Mouse (Mus musculus) intestine, embryonic 15.5 days (tissue): ENCODE data around the gene Trappc12. TPM values are rescaled to one million over a fixed set of nuclear protein-coding genes. Genes with fewer than 3 reads are reported as not detected.

Experiments used
- ATAC-seq: fragments of 200-750 bp; cut with Nextera tagmentation; 2 replicates; pipeline ENCODE4 v1.8.0; 2017; ENCODE audit warnings: moderate TSS enrichment, moderate library complexity
- H3K27ac ChIP-seq: fragments of 300-500 bp; sonication (generic); 2 replicates; pipeline ENCODE4 v1.5.1; 2015; ENCODE audit warnings: mild to moderate bottlenecking, inconsistent platforms
- H3K27me3 ChIP-seq: fragments of 300-500 bp; sonication (generic); replicated peaks from 2 replicates; pipeline ENCODE4 v1.6.1; 2015; ENCODE audit warnings: inconsistent platforms
- H3K36me3 ChIP-seq: fragments of 300-500 bp; sonication (generic); 2 replicates; pipeline ENCODE4 v1.6.1; 2015; ENCODE audit warnings: inconsistent platforms
- H3K4me1 ChIP-seq: fragments of 300-500 bp; sonication (generic); replicated peaks from 2 replicates; pipeline ENCODE4 v1.6.1; 2015; ENCODE audit warnings: inconsistent platforms
- H3K4me2 ChIP-seq: fragments of 300-500 bp; sonication (generic); replicated peaks from 2 replicates; pipeline ENCODE4 v1.6.1; 2015; ENCODE audit warnings: mild to moderate bottlenecking, inconsistent platforms
- H3K4me3 ChIP-seq: fragments of 300-500 bp; sonication (generic); replicated peaks from 2 replicates; pipeline ENCODE4 v1.5.1; 2015; ENCODE audit warnings: inconsistent platforms
- H3K9ac ChIP-seq: fragments of 300-500 bp; sonication (generic); 2 replicates; pipeline ENCODE4 v1.6.1; 2015; ENCODE audit warnings: inconsistent platforms
- H3K9me3 ChIP-seq: fragments of 300-500 bp; sonication (generic); 2 replicates; pipeline ENCODE4 v1.6.1; 2016; ENCODE audit warnings: inconsistent platforms
- WGBS: fragments of 180-500 bp; shearing (Covaris S2); methylation state at CpG from one replicate; pipeline ENCODE4 v1.1.7; 2015; 5-methylcytosine and 5-hydroxymethylcytosine counted together
- polyA plus RNA-seq: library from polyadenylated mRNA; unstranded; fragments of >200 nt; fragmentation: Nextera tagmentation; extraction: Ambion mirVana; gene quantifications from 2 replicates; pipeline ENCODE4 v1.2.1, GENCODE M21; 2015

Trappc12 gene
- polyA plus RNA-seq, 1 experiment from 2014 or later, result 34.6 TPM

DNA sequence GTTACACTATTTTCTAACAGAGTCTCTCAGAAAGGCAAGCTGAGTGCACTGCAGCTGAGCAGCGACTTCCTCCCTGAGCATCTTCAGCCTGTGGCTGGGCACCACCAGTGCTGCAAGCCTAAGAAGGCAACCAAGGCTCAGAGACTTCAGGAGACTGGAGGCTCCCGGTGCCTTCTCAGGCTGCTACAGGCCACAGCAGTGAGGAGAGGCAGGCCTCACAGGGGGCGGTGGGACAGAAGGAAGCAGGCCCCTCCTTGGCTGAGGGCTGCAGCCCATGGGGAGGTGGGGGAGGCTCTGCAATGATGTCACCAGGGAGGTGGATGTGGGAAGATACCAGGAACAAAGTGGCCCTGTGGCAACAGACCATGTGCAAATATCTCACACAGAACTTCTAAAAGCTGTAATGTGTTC, 50.2 kb downstream of the Trappc12 start:
- Histone ChIP-seq H3K27ac (no peak overlapping the region), H3K9me3 (no peaks in the 10 kb centered on the region), H3K9ac (no peak overlapping the region), H3K4me2 (no peak overlapping the region), H3K4me3 (no peak overlapping the region), H3K4me1 (peaks cover 9% of the 10 kb centered on the region; the same call in 1 of the 2 replicates), H3K27me3 (no peaks in the 10 kb centered on the region), H3K36me3 (no peaks in the 10 kb centered on the region; the same call in none of the 2 replicates)
- 34% methylated on average over 3 of the region's 3 CpGs for WGBS
- 0 out of 2 replicates have a peak, but pooled peaks have one; percentile 34 for ATAC-seq

DNA sequence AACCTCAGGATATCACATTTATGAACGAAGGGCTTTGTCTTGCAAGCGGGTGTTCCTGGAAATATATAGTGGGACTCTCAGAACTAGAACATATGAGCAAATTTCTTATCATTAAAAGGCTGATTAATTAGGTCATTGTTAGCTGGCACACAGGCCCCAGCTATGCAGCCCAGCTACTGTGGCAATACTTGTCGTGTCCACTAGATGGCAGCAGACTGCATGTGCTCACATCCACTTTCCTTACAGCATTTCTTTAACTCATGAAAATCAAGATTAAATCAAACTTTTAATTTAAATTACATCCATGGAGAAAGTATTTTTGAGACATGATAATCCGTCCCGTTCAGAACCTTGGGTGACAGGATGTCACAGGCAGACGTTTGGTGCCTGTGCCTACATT, 50.6 kb downstream of the Trappc12 start:
- WGBS, result 7% methylated on average over 6 of the region's 6 CpGs
- H3K4me3 ChIP-seq, result no peak overlapping the region
- H3K27me3 ChIP-seq, result no peaks in the 10 kb centered on the region
- ATAC-seq, result peak; percentile 45; the same call in 1 of the 2 replicates
- no peaks in the 10 kb centered on the region for H3K9me3 ChIP-seq
- H3K27ac ChIP-seq, result no peak overlapping the region
- H3K4me2 ChIP-seq, result no peak overlapping the region
- H3K9ac ChIP-seq, result no peak overlapping the region
- H3K4me1 ChIP-seq, result peaks cover 9% of the 10 kb centered on the region; the same call in 1 of the 2 replicates
- H3K36me3 ChIP-seq, result no peaks in the 10 kb centered on the region; the same call in none of the 2 replicates

DNA sequence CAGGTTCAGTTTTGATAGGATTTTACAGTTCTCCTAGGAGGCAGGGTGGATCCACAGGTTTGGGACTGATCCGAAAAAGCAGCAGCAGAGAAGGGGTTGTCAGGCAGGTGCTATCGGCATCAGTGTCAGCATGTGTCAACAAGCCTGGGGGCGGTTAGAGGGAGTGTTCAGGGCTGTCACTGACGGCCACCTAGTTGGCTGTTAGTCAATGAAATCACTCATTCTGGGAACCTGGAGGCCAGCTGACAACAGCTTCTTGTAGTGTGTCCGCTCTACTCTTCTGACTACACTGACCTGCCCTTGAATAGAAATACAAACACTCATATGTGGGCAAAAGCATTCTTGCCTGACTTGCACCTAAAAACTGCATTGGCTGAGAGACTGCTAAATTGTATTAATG, 51.2 kb downstream of the Trappc12 start:
- 68% methylated on average over 5 of the region's 5 CpGs for WGBS
- Histone ChIP-seq H3K9me3 (no peaks in the 10 kb centered on the region), H3K4me3 (no peak overlapping the region), H3K27me3 (no peaks in the 10 kb centered on the region), H3K4me1 (peaks cover 9% of the 10 kb centered on the region; the same call in 1 of the 2 replicates), H3K4me2 (no peak overlapping the region), H3K36me3 (no peaks in the 10 kb centered on the region; the same call in none of the 2 replicates), H3K27ac (no peak overlapping the region), H3K9ac (no peak overlapping the region)
- ATAC-seq, result no peak

DNA sequence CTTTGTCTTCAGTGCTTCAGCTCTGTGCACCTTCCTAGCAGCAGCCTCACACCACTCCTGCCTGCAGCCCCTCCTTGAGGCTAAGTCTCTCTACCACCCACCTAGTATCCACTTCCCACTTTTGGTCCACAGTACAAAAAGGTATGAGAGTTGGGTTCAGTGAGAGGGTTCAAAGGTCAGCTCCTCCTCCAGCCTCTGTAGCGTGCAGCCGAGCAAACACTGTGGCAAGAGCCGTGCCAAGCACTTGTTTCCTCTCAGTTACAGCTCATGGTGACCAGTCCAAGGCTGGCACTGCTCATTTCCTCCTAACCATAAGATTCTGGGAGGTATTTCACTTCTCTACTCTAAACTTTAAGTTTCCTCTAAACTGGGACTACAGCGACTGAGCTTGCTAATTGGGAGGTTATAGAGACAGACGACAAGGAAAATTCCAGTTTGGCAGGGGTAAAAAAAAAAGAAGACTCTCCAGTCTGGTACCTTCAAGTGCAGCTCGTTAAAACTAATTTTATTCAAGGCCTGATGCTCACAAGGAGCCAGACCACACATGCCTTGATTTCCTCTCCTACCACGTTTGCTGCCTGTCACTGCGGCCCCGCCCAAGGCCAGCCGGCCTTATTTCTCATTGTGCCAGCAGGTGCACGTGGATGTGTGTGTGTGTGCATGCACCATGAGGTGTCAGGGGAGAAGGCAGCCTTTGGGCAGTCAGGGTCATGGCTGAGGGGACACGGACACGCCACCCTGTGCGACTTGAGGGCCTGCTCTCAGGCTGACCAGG, 52.3 kb downstream of the Trappc12 start:
- WGBS, result 68% methylated on average over 14 of the region's 14 CpGs
- H3K9me3 ChIP-seq, result no peaks in the 10 kb centered on the region
- H3K4me3 ChIP-seq, result no peak overlapping the region
- H3K36me3 ChIP-seq, result no peaks in the 10 kb centered on the region; the same call in none of the 2 replicates
- no peak overlapping the region for H3K4me2 ChIP-seq
- peak; percentile 39 for ATAC-seq
- peaks cover 9% of the 10 kb centered on the region; the same call in 1 of the 2 replicates for H3K4me1 ChIP-seq
- H3K27me3 ChIP-seq, result no peaks in the 10 kb centered on the region
- no peak overlapping the region for H3K9ac ChIP-seq
- no peak overlapping the region for H3K27ac ChIP-seq

DNA sequence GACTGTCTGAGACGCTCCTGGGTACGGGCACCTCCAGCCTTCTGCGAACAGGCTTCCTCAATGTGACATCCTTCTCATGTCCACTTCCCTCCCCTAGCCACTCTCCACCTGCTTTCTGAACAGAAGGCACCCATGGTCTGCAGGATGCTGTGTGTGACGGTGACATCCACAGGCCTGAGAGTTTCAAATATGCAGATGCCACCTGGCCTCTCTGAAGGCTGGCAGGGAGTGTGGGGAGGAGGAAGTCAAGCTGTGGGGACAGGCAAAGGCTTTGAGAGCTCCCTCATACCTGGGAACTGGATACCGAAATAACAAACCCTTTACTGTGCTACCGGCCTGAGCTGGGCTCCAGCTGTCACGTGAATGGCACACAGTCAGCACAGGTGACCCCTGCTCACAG, 55.5 kb downstream of the Trappc12 start:
- Histone ChIP-seq H3K27me3 (no peaks in the 10 kb centered on the region), H3K4me1 (peaks cover 6% of the 10 kb centered on the region; the same call in 1 of the 2 replicates), H3K4me2 (no peak overlapping the region), H3K36me3 (peaks cover 15% of the 10 kb centered on the region; the same call in 1 of the 2 replicates), H3K9ac (no peak overlapping the region), H3K27ac (no peak overlapping the region), H3K9me3 (no peaks in the 10 kb centered on the region), H3K4me3 (no peak overlapping the region)
- WGBS, result 89% methylated on average over 7 of the region's 7 CpGs
- ATAC-seq, result no peak

DNA sequence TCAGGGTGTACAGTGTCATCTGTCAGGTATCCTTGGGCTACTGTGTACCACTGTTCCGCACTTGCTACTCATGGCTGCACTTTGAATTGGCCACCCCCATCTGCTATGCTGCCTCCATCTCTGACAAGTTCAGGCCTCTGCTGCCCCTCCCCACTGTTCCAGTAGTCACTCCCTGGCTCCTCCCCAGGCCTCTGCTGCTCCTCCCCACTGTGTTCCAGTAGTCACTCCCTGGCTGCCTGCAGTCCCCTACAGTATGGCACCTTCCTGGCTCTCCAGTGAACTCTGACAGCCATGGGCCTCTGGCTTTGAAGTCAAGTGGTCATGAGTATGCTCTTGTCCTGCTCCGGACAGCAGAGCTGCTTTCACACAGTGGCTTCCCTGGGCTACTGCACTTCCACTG, 56.0 kb downstream of the Trappc12 start:
- 78% methylated on average over 2 of the region's 2 CpGs for WGBS
- Histone ChIP-seq H3K36me3 (peaks cover 19% of the 10 kb centered on the region; the same call in 1 of the 2 replicates), H3K4me3 (no peak overlapping the region), H3K27me3 (no peaks in the 10 kb centered on the region), H3K9ac (no peak overlapping the region), H3K9me3 (no peaks in the 10 kb centered on the region), H3K4me2 (no peak overlapping the region), H3K4me1 (peaks cover 6% of the 10 kb centered on the region; the same call in 1 of the 2 replicates), H3K27ac (no peak overlapping the region)
- ATAC-seq, result no peak

DNA sequence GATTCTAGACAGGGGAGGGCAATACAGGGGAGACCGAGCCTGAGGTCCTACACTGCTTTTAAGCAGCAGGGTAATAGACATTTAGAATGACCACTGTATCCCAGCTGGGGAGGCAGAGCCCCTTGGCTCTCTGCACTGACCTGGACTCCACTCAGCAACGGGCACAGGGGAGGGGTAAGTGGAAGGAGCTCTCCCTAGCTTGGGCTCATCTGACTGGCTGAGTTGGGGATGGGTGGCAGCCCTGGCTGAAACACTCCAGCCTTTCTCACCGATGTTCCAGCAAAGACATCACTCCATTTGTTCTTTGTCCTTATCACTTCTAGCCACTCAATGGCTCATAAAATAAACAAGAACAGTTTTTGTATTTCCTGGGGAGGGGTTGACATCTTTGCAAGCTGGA, 56.5 kb downstream of the Trappc12 start:
- Histone ChIP-seq H3K4me2 (no peak overlapping the region), H3K27ac (no peak overlapping the region), H3K27me3 (no peaks in the 10 kb centered on the region), H3K9me3 (no peaks in the 10 kb centered on the region), H3K4me3 (no peak overlapping the region), H3K36me3 (peaks cover 23% of the 10 kb centered on the region; the same call in 1 of the 2 replicates), H3K9ac (no peak overlapping the region), H3K4me1 (peaks cover 6% of the 10 kb centered on the region; the same call in 1 of the 2 replicates)
- 58% methylated on average over 3 of the region's 3 CpGs for WGBS
- no peak for ATAC-seq

DNA sequence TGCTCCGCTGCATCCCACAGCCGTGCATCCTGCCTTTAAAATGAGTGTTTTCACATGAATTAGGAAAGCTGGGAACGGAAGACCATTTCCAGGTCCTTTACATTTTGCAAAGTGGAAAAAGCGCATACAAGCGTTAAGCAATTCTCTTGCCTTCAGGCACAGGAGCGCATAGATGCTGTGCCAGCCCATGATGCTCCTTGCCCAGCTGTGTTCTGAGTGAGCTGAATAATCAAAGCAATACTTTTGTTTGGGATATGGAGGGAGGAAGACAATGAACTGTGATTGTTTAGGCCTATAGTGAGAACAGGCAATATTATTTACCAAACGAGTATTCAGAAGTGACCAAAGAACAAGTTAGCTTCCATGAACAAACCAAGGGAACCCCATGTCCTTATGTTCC, 59.5 kb downstream of the Trappc12 start:
- no peak overlapping the region for H3K4me2 ChIP-seq
- no peaks in the 10 kb centered on the region for H3K27me3 ChIP-seq
- H3K4me3 ChIP-seq, result no peak overlapping the region
- 94% methylated on average over 7 of the region's 7 CpGs for WGBS
- H3K9me3 ChIP-seq, result no peaks in the 10 kb centered on the region
- peaks cover 23% of the 10 kb centered on the region; the same call in 1 of the 2 replicates for H3K36me3 ChIP-seq
- H3K27ac ChIP-seq, result no peak overlapping the region
- H3K4me1 ChIP-seq, result 0 out of 2 replicates have a peak, but pooled peaks cover 5% of the 10 kb centered on the region
- H3K9ac ChIP-seq, result no peak overlapping the region
- ATAC-seq, result no peak

DNA sequence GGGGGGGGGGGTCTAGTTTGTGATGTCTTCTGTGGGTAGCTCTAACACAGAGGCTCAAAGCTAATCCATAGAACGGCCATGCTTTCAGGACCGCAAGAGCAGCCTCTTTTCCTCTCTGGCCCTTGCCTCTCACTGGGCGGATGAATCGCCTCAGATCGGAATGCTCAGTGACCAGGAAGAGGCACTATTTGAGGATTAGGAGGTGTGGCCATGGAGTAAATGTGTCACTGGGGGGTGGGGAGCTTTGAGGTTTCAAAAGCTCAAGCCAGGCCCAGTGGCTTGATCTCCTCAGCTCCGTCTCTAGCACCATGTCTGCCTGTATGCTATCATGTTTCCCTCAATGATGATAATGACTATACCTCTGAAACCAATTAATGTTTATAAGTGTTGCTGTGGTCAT, 61.3 kb downstream of the Trappc12 start:
- Histone ChIP-seq H3K36me3 (peaks cover 23% of the 10 kb centered on the region; the same call in 1 of the 2 replicates), H3K4me2 (no peak overlapping the region), H3K4me1 (0 out of 2 replicates have a peak, but pooled peaks cover 6% of the 10 kb centered on the region), H3K27me3 (no peaks in the 10 kb centered on the region), H3K4me3 (no peak overlapping the region), H3K9ac (no peak overlapping the region), H3K27ac (no peak overlapping the region), H3K9me3 (no peaks in the 10 kb centered on the region)
- WGBS, result 83% methylated on average over 6 of the region's 6 CpGs
- no peak for ATAC-seq

DNA sequence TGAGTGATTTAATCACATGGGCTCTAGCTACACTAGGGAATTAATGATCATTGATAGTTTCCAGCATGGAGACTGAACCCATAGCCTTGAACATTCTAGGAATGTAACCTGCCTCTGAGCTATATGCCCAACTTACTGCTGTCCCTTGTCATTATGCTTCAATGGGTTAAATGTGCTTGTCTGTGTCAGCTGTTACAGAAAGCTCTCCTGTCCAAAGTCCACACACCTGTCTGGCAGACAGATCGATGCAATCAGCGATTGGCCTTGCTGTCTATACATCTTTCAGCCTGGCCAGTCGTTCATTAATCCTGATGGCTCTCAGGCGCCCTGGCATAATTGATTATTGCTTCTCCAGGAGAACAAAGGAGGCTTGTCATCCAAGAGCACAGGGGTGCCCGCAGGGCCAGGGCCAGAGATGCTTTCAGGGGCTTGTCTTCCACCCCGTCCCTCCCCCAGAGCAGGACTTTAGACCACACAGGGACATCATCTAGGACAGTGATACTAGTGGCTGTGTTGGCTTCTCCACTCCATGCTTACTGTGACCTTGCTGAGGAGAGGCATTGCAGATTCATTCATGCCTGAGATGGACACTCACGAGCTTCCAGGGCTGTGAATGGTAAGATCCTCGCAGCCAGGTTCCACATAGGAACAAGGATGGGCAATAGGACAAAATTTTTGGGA, 63.9 kb downstream of the Trappc12 start:
- H3K36me3 ChIP-seq, result peaks cover 16% of the 10 kb centered on the region; the same call in 1 of the 2 replicates

DNA sequence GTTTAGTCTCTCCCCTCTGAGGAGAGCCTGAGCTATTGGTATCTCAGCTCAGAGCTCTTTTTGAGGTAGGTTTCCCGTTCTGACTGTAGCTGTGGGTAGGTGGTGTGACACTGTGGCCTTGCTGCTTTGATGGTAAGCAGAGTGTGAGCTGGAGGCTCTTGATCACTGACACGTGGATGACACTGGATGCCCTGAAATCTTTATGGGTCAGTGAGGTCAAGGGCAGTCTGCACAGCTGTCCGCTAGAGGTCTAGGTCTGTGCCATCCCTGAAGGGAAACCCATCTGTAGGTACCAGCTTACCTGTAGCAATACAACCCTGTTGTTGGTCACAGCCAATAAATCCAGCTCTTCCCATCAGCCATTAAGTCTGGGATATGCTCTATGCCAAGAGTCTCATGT, 64.5 kb downstream of the Trappc12 start:
- H3K27ac ChIP-seq, result no peak overlapping the region
- H3K4me1 ChIP-seq, result 0 out of 2 replicates have a peak, but pooled peaks cover 6% of the 10 kb centered on the region
- H3K4me2 ChIP-seq, result no peak overlapping the region
- peak; percentile 14; the same call in 1 of the 2 replicates for ATAC-seq
- peaks cover 10% of the 10 kb centered on the region; the same call in 1 of the 2 replicates for H3K36me3 ChIP-seq
- no peaks in the 10 kb centered on the region for H3K9me3 ChIP-seq
- no peak overlapping the region for H3K4me3 ChIP-seq
- no peak overlapping the region for H3K9ac ChIP-seq
- 69% methylated on average over 3 of the region's 3 CpGs for WGBS
- no peaks in the 10 kb centered on the region for H3K27me3 ChIP-seq

More for the DNA sequence above, 63.9 kb downstream of the Trappc12 start:
- no peak overlapping the region for H3K4me2 ChIP-seq
- H3K27ac ChIP-seq, result no peak overlapping the region
- 61% methylated on average over 8 of the region's 8 CpGs for WGBS
- ATAC-seq, result peak; percentile 48
- no peaks in the 10 kb centered on the region for H3K27me3 ChIP-seq
- no peaks in the 10 kb centered on the region for H3K9me3 ChIP-seq
- no peak overlapping the region for H3K4me3 ChIP-seq
- H3K9ac ChIP-seq, result no peak overlapping the region
- 0 out of 2 replicates have a peak, but pooled peaks cover 6% of the 10 kb centered on the region for H3K4me1 ChIP-seq

DNA sequence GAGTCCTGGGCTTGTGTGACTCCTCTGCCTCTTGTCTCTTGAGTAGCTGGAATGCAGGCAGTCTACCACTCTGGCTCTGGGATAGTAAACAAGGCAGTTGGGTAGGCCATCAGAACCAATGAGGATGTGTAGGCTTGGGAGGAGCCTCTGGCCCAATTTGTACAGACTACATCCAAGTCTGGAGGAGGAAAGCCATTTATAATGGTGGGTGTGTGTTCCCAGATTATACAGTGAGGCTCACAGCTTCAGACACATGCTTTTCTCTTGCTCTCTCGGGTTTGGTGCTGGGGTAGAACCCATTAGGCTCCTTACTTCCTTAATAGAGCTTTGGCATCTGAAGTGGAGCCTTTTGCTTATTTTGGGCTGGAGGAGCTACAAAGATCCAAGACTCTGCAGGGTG, 65.6 kb downstream of the Trappc12 start:
- H3K9ac ChIP-seq, result no peak overlapping the region
- peaks cover 10% of the 10 kb centered on the region; the same call in 1 of the 2 replicates for H3K36me3 ChIP-seq
- no peaks in the 10 kb centered on the region for H3K9me3 ChIP-seq
- ATAC-seq, result no peak
- H3K4me1 ChIP-seq, result 0 out of 2 replicates have a peak, but pooled peaks cover 6% of the 10 kb centered on the region
- no peak overlapping the region for H3K4me3 ChIP-seq
- H3K4me2 ChIP-seq, result no peak overlapping the region
- WGBS, result 63% methylated on average over 1 of the region's 1 CpGs
- H3K27ac ChIP-seq, result no peak overlapping the region
- H3K27me3 ChIP-seq, result no peaks in the 10 kb centered on the region
